Mouse (Mus musculus) neural tube, embryonic 13.5 days (tissue): ENCODE measurements at regions not wholly inside any gene's neighbourhood (a gene's known extent, or its start where the extent isn't known, plus 50 kb on each side); places are given as distances from the start of the nearest gene placed in this dataset.
A peak's percentile ranks its signal among the peaks of the same experiment; 100 is the strongest.
"Not testable (repeated sequence)": the region's sequence is repeated elsewhere in the genome, so short reads cannot be mapped to it uniquely, and the experiment has no call there.

ENCODE experiments used
- ATAC-seq: fragments of 200-750 bp; cut with Nextera tagmentation; 2 replicates; pipeline ENCODE4 v1.8.0; 2017; ENCODE audit warnings: low read depth, mild to moderate bottlenecking, moderate TSS enrichment, moderate library complexity
- H3K27ac ChIP-seq: fragments of 300-500 bp; sonication (generic); replicated peaks from 2 replicates; pipeline ENCODE4 v1.5.1; 2015; ENCODE audit warnings: moderate library complexity, mild to moderate bottlenecking, inconsistent platforms
- H3K27me3 ChIP-seq: fragments of 300-500 bp; sonication (generic); 2 replicates; pipeline ENCODE4 v1.6.1; 2015; ENCODE audit warnings: mild to moderate bottlenecking, inconsistent platforms
- H3K36me3 ChIP-seq: fragments of 300-500 bp; sonication (generic); 2 replicates; pipeline ENCODE4 v1.6.1; 2015; ENCODE audit warnings: mild to moderate bottlenecking, inconsistent platforms
- H3K4me1 ChIP-seq: fragments of 300-500 bp; sonication (generic); replicated peaks from 2 replicates; pipeline ENCODE4 v1.6.1; 2015; ENCODE audit warnings: inconsistent platforms
- H3K4me2 ChIP-seq: fragments of 300-500 bp; sonication (generic); 2 replicates; pipeline ENCODE4 v1.6.1; 2015; ENCODE audit warnings: inconsistent platforms, mild to moderate bottlenecking, moderate library complexity
- H3K4me3 ChIP-seq: fragments of 300-500 bp; sonication (generic); 2 replicates; pipeline ENCODE4 v1.5.1; 2015; ENCODE audit warnings: mild to moderate bottlenecking, inconsistent platforms
- H3K9ac ChIP-seq: fragments of 300-500 bp; sonication (generic); 2 replicates; pipeline ENCODE4 v1.6.1; 2015; ENCODE audit warnings: moderate library complexity, mild to moderate bottlenecking, inconsistent platforms
- H3K9me3 ChIP-seq: fragments of 300-500 bp; sonication (generic); 2 replicates; pipeline ENCODE4 v1.6.1; 2016; ENCODE audit warnings: inconsistent platforms
- WGBS: fragments of 180-500 bp; shearing (Covaris S2); methylation state at CpG from one replicate; pipeline ENCODE4 v1.1.7; 2015; 5-methylcytosine and 5-hydroxymethylcytosine counted together

DNA sequence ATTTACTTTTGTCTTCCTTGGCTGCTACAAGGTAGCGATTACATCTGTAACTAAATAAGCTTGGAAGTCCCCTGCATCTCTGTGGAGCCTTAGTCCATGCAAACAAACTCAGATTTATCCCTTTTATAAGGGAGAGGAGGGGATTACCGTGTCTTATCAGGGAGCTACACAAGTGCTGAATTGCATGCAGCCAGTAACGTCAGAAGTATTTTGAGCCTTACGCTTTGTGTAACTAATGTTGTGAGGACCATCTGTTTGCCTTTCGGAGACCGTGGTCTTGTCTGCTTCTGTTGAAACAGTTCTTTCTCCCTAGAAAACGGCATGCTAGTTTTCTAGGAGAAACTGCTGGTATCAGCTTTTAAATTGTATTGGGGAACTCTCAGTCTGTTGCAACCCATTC is 58.0 kb upstream of the Dmrta1 start:
- H3K9ac ChIP-seq: no peak overlapping the region
- H3K4me2 ChIP-seq: no peak overlapping the region
- 79% methylated on average over 7 of the region's 7 CpGs for WGBS
- no peaks in the 10 kb centered on the region for H3K9me3 ChIP-seq
- no peak overlapping the region for H3K27ac ChIP-seq
- no peaks in the 10 kb centered on the region for H3K27me3 ChIP-seq
- H3K4me3 ChIP-seq: no peak overlapping the region
- no peaks in the 10 kb centered on the region for H3K36me3 ChIP-seq
- no peak for ATAC-seq
- H3K4me1 ChIP-seq: no peaks in the 10 kb centered on the region

DNA sequence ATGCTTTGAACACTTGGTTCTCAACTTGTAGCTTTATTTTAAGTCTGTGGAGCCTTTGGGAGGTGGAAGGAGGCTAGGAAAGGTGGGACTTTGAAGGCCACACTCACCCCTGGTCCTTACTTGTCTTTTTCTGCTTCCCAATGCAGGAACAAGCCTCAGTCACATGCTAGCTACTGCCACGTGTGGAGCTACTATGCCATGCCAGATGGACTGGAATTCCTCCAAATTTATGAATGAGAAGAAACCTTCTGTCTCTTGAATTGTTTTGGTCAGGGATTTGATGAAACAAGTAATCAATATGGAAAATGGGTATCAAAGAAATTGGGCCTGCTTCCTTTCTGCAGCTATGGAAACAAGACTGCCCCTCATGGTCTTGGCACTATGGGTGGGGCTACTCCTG is 74.5 kb upstream of the Dmrta1 start:
- H3K36me3 ChIP-seq: no peaks in the 10 kb centered on the region
- 56% methylated on average over 1 of the region's 1 CpGs for WGBS
- no peaks in the 10 kb centered on the region for H3K4me1 ChIP-seq
- H3K9ac ChIP-seq: no peak overlapping the region
- H3K27me3 ChIP-seq: no peaks in the 10 kb centered on the region
- no peak overlapping the region for H3K4me2 ChIP-seq
- H3K4me3 ChIP-seq: no peak overlapping the region
- H3K9me3 ChIP-seq: no peaks in the 10 kb centered on the region
- no peak overlapping the region for H3K27ac ChIP-seq
- ATAC-seq: no peak

DNA sequence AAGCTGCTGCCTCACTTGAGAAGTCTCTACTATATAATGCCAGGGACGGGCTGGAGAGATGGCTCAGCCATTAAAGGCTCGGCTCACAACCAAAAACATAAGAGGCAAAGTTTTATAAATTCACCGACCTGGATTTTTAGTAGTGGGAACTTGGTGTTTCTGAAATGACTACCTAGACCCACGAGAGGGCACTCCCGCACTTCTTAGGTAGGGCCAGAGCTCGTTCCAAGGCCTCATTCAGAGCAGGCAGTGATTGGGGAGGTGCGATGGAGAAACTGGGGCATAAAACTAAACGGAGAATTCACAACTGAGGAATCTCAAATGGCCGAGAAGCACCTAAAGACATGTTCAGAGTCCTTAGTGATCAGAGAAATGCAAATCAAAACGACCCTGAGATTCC is 103.7 kb upstream of the Dmrta1 start:
- Histone ChIP-seq H3K27ac (no peak overlapping the region), H3K9me3 (no peaks in the 10 kb centered on the region), H3K27me3 (no peaks in the 10 kb centered on the region), H3K4me1 (no peaks in the 10 kb centered on the region), H3K4me3 (no peak overlapping the region), H3K36me3 (no peaks in the 10 kb centered on the region), H3K4me2 (no peak overlapping the region), H3K9ac (no peak overlapping the region)
- peak; percentile 67; the same call in 1 of the 2 replicates for ATAC-seq
- WGBS: 21% methylated on average over 10 of the region's 10 CpGs

DNA sequence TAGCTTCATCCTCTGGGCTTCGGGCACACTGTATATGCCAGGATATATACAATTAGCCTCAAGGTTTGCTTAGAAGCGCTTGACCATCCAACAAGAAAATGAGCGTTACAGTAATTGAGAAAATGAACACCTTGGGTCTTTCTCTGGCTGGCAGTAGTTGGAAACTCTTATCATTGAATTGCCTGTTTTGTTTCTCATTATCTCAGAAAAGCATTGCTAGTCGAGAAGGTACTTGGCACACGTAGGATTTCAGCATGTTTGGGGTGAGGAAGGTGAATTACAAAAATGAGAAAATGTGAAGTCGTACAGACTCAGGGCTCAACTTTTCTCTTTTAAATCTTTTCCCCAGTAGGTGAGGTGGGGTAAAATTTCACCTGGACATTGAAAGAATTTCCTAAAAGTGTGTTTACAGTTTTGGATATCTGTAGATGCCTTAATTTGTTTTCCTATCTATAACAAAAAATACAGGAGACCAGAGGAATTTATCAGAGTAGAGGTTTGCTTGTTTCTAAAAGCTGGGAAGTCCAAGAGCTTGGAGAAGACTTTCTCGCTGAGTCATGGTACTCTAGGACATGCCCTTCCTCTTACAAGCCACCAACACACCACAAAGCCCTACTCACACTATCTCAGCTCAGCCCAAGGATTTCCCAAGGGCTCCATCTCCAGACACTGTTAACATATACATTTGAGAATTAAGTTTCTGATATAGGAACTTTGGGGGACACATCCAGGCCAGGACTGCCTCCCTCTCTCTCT is 124.3 kb upstream of the Dmrta1 start:
- no peak for ATAC-seq
- H3K4me1 ChIP-seq: no peaks in the 10 kb centered on the region
- 73% methylated on average over 7 of the region's 7 CpGs for WGBS

DNA sequence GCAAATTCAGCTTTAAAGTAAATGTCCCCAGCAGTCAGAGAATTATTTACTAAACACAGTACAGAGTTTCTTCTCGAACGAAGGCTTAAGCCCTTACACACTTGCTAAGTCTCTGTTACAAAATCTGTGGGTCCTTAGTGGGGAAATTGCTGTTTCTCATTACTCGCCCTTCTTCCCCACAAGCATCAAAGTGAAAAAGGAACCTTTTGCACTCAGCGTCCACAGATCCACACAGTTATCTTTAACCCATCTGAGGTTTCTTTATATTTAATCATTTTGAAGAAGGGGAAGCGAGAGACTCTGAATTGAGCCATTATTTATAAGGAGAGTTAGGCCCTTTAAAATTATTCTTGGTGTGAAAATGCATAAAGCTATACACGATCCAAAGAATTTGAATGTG is 126.7 kb upstream of the Dmrta1 start:
- no peak overlapping the region for H3K4me3 ChIP-seq
- H3K9me3 ChIP-seq: no peaks in the 10 kb centered on the region
- H3K4me1 ChIP-seq: no peaks in the 10 kb centered on the region
- no peak overlapping the region for H3K4me2 ChIP-seq
- H3K27ac ChIP-seq: no peak overlapping the region
- 74% methylated on average over 6 of the region's 6 CpGs for WGBS
- no peak overlapping the region for H3K9ac ChIP-seq
- ATAC-seq: no peak
- no peaks in the 10 kb centered on the region for H3K27me3 ChIP-seq
- H3K36me3 ChIP-seq: no peaks in the 10 kb centered on the region

More for the DNA sequence above, 124.3 kb upstream of the Dmrta1 start:
- H3K4me3 ChIP-seq: no peak overlapping the region
- no peak overlapping the region for H3K9ac ChIP-seq
- no peaks in the 10 kb centered on the region for H3K36me3 ChIP-seq
- H3K9me3 ChIP-seq: no peaks in the 10 kb centered on the region
- no peaks in the 10 kb centered on the region for H3K27me3 ChIP-seq
- no peak overlapping the region for H3K27ac ChIP-seq
- no peak overlapping the region for H3K4me2 ChIP-seq

DNA sequence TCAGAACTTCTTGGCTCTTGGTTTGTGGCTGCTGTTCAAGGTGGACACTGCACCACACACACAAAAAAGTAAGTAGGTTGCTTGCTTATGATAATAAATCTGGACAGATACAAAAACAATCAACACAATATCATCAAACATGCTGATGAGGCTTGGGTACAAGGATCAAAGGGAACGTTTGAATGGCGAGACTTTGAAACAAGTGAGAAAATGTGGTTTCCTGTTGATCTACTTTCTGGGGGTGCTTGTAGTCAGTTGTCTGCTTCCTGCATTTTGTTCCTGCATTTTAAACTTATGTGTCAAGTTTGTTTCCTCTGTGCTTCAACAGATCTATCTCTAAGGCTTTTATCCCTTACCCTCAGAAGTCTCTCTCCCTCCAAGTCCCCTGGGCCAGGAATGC is 128.7 kb upstream of the Dmrta1 start:
- Histone ChIP-seq H3K9ac (no peak overlapping the region), H3K27ac (no peak overlapping the region), H3K4me3 (no peak overlapping the region), H3K27me3 (no peaks in the 10 kb centered on the region), H3K4me1 (no peaks in the 10 kb centered on the region), H3K4me2 (no peak overlapping the region), H3K9me3 (no peaks in the 10 kb centered on the region), H3K36me3 (no peaks in the 10 kb centered on the region)
- 90% methylated on average over 2 of the region's 2 CpGs for WGBS
- no peak for ATAC-seq

DNA sequence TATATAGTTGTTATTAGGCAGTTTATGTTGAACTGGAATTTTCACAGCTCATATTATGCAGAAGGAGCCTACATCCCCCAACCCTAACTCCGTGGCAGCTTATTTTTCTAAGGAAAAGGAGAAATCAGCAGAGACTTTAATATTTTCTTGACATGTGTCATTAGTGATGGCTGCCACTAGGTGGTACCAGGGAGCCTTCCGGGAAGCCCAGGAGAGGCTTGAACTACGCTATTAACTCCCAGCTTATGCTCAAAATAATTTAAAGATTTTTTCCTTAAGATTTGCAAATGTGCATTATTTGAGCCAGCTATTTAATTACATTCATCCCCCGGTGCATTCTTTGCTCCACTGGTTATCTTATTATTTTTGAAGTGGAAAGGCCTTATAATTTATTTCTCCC is 146.8 kb upstream of the Dmrta1 start:
- WGBS: 11% methylated on average over 4 of the region's 4 CpGs
- no peak overlapping the region for H3K4me3 ChIP-seq
- H3K9ac ChIP-seq: no peak overlapping the region
- no peak overlapping the region for H3K27ac ChIP-seq
- H3K4me2 ChIP-seq: no peak overlapping the region
- no peaks in the 10 kb centered on the region; the same call in 1 of the 2 replicates for H3K27me3 ChIP-seq
- no peaks in the 10 kb centered on the region for H3K9me3 ChIP-seq
- ATAC-seq: no peak
- no peaks in the 10 kb centered on the region for H3K4me1 ChIP-seq
- H3K36me3 ChIP-seq: no peaks in the 10 kb centered on the region

DNA sequence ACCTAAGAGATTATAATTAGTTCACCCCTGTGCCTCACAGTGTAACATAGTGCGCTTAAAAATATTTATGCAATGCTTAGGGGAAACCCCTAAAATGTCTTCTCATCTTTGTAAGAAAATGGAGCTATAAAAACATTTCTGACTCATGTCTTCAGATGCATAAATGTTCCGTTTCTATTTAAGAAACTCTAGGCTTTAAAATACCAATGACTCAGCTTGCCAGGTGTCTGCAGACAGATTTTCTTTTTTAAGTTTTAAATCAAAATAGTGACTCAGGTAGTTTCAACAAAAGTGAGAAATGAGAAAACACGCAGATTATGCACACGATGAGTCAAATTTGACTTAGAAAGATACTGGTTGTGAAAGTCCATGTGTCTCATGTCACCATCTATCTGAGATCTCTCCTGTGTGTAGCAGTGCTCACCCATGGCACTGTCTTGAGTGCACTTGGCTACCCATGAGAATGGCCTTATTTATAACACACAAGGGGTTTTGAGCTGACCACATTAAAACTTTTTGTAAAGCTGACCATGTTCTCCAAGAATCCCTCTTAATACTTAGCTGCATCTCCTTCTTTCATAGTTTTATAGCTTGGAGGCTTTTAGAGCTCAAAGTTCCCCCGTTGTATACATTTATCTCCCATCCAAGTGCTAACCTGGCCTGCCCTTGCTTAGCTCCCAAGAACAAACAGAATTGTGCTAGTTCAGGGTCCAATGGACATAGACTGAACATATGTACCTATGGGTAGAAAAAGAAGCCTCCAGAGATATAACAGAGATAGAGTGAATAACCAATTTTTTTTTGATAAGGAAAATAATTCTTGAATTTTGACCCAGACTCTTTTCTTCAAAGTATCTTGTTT is 149.0 kb upstream of the Dmrta1 start:
- WGBS: 87% methylated on average over 5 of the region's 5 CpGs
- no peak for ATAC-seq
- Histone ChIP-seq H3K4me2 (no peak overlapping the region), H3K27ac (no peak overlapping the region), H3K9ac (no peak overlapping the region), H3K36me3 (no peaks in the 10 kb centered on the region), H3K27me3 (peaks cover 15% of the 10 kb centered on the region), H3K4me1 (no peaks in the 10 kb centered on the region), H3K4me3 (no peak overlapping the region), H3K9me3 (no peaks in the 10 kb centered on the region)

DNA sequence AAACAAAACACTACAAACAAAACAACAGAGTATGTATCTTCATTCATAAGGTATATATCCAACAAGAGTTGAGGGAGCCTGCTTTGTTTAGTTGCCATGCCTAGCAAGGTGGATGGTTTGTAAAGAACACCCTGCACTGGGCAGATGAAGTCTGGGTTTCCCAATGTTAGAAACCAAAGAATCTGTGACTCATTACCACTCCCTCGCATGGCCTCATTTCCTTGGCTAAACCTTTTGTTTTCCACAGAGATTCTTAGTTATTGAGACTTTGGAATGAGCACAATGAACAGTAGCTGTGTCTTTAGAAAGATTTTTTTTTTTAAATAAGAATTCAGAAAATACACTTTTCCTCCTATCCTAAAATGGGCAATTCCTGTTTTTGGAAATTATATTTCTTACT is 151.3 kb upstream of the Dmrta1 start:
- no peak overlapping the region for H3K9ac ChIP-seq
- peaks cover 7% of the 10 kb centered on the region for H3K4me1 ChIP-seq
- WGBS: 63% methylated on average over 1 of the region's 1 CpGs
- no peak overlapping the region for H3K4me3 ChIP-seq
- H3K9me3 ChIP-seq: no peaks in the 10 kb centered on the region
- no peaks in the 10 kb centered on the region for H3K36me3 ChIP-seq
- H3K27me3 ChIP-seq: peaks cover 30% of the 10 kb centered on the region
- no peak for ATAC-seq
- H3K4me2 ChIP-seq: no peak overlapping the region
- no peak overlapping the region for H3K27ac ChIP-seq

DNA sequence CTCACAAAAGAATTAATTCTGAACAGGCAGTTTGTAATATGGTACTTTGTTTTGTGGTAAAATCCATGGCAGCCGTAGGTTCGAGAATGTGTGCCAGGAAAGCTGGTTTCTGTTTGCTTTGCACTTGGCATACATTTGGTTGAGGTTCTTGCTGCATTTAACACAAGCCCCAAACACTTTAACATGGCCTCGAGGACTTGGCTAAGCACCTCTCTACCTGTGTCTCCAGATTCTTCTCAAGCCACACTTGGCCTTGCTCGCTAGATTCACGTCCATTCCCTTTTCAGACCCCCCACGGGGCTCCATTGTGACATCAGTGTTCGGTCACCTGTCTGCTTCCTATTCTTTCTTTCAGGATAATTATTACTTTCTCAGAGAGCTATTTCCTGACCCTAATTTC is 151.9 kb upstream of the Dmrta1 start:
- H3K4me1 ChIP-seq: peaks cover 7% of the 10 kb centered on the region
- no peak overlapping the region for H3K27ac ChIP-seq
- no peak overlapping the region for H3K4me2 ChIP-seq
- no peaks in the 10 kb centered on the region for H3K36me3 ChIP-seq
- peaks cover 35% of the 10 kb centered on the region for H3K27me3 ChIP-seq
- 78% methylated on average over 7 of the region's 7 CpGs for WGBS
- no peak for ATAC-seq
- H3K9me3 ChIP-seq: no peaks in the 10 kb centered on the region
- H3K4me3 ChIP-seq: no peak overlapping the region
- H3K9ac ChIP-seq: no peak overlapping the region

DNA sequence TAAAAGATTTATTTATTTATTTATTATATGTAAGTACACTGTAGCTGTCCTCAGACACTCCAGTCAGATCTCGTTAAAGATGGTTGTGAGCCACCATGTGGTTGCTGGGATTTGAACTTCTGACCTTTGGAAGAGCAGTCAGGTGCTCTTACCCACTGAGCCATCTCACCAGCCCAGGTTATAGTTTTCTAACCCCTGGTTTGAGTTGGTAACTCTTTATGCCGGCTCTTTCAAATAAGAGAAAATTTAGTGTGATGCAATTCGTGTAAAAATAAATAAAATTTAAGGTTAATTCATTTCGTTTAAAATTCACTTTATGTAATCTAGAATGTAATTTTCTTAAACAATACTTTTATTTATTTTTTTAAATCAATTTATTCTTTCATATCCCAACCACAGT is 153.7 kb upstream of the Dmrta1 start:
- H3K9ac ChIP-seq, H3K4me3 ChIP-seq, H3K27ac ChIP-seq, H3K4me2 ChIP-seq, H3K9me3 ChIP-seq, H3K36me3 ChIP-seq, H3K4me1 ChIP-seq, ATAC-seq: not testable (repeated sequence)
- peaks cover 45% of the 10 kb centered on the region for H3K27me3 ChIP-seq
- WGBS: 64% methylated on average over 4 of the region's 4 CpGs

DNA sequence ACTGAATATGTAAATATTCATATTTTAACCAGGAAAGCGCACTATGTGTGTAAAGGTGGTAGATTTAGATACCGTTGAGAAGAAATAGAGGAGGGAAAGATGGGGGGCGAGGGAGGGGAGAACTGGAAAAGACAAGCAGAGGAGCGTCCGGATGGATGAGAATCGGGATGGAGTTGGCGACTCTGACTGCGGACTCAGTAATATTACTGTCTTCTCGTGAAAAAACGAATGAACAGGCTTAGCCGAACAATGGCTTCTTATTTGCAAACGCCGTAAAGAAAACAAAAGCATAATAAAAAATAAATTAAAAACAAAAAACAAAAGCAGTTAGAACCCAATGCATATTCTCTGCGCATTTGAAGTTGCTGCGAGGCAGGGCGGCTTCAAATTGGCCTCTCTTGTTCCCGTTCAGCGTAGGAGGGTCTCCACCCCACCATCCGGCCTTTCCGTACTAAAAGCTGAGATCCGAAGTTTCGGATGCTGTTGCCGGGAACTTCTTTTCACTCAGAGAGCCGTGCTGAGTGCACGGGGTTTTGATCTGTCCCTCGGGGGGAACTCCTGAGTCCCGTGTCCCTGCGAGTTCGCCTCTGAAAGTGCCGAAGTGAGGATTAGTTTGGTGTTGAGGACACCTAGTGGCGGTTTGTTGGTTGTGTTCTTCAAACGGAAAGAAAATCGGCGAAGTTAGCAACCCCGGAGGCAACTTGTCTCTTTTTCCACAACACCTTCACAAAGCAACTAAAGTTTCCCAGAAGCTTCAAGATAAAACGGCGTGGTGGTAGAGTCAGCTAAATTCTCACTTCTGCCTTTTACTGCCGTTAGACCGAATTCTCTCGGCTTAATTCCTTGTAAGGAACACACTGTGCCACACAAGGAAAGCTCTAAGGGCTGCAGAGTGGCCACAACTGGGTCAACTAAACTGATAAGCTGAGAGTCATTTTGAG is 154.7 kb upstream of the Dmrta1 start:
- 1% methylated on average over 40 of the region's 40 CpGs for whole genome bisulfite sequencing
- peak overlapping the region; percentile 84 for H3K4me2 ChIP-seq
- H3K36me3 ChIP-seq: no peaks in the 10 kb centered on the region
- no peaks in the 10 kb centered on the region for H3K9me3 ChIP-seq
- peaks cover 49% of the 10 kb centered on the region for H3K27me3 ChIP-seq
- H3K4me1 ChIP-seq: peaks cover 7% of the 10 kb centered on the region
- H3K4me3 ChIP-seq: peak overlapping the region; percentile 49
- peak; percentile 80 for ATAC-seq
- peak overlapping the region; percentile 65 for H3K9ac ChIP-seq
- no peak overlapping the region for H3K27ac ChIP-seq
